Mouse (Mus musculus): ENCODE measurements around the gene Ppid.

DNA sequence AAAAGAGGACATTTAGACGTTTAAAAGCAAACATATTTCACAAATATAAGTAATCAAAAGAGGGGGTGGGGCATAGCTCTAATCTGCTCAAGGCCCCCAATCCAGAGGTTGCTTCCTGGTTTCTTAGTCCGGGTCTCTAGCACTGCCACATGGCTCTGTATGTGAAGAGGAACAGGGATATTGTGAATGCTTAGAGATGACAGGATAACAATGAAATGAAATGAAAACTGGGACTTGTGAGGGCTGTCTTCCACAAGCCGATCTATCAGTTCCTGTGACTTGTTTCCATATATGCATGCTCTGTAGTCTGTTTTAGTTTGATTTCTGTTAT, 21.8 kb upstream of the Ppid start:
- no peak for TF ChIP-seq POLR2A (IDR thresholded peaks at IDR 0.05; ENCODE audit: borderline replicate concordance, extremely low read depth, low read depth, low read length)
- no peak for TF ChIP-seq CTCF (IDR thresholded peaks at IDR 0.05; ENCODE audit: insufficient read depth, low read length)
